Mouse (Mus musculus): ENCODE results near the gene Map3k7.

GRCm38 (mm10) chr4:32045234-32045633 lies 81.3 kb downstream of the Map3k7 start:
- no peak for TF ChIP-seq POLR2A (IDR thresholded peaks at IDR 0.05; ENCODE audit: extremely low read depth, insufficient read depth, low read length)
- no peak for TF ChIP-seq CTCF (IDR thresholded peaks at IDR 0.05; ENCODE audit: low read depth, low read length)
